Mouse (Mus musculus) liver, postnatal 0 days (tissue): ENCODE measurements around the gene Gm20532.

Experiments used
- CTCF ChIP-seq: sonication (generic); IDR thresholded peaks from 2 replicates; pipeline ENCODE4 v1.5.1; 2016; ENCODE audit warnings: antibody characterized with exemption, low read depth
- EP300 ChIP-seq: IDR thresholded peaks from 2 replicates; pipeline ENCODE4 v1.6.1; 2016; ENCODE audit warnings: antibody characterized with exemption, low read depth, mild to moderate bottlenecking

- TF ChIP-seq EP300 (no peak), CTCF (no peak)
Measured at GRCm38 (mm10) chr2:26576462-26576861, 10.0 kb upstream of the Gm20532 start.
